26 mouse cellular contexts compared by ENCODE assay signal in the genomic region with DNA sequence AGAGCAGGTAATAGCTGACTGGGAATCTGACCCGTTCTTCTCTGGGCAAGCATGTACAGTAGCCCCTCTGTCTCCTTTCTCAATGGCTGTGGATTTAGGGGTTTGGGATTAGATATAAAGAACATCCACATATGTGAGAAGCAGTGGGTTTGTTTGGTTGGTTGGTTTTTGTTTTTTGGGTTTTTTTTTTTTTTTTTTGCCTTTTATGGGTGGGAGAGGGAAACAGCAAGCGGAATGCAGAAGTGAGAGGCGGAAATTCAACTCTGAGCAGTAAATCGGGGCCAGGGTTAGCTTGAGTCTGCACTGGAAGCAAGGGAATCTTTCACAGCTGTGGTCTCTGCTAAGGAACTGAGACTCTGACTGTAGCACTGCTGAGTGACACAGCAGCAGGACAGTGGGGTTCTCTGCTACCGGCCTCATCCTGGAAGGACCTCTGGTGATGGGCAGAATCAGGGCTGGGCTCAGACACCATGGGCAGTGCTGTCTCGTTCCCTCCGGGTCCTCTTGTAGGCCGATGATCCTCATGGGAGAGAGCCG. TPM values are rescaled to one million over a fixed set of nuclear protein-coding genes. Genes with fewer than 3 reads are reported as not detected.
DNase-seq lines count a peak whose midpoint lies in the region; ATAC-seq lines count a peak whose summit lies in the region.
"Had no signal": no experiment of that assay in that cellular context is flagged by ENCODE, and none has a peak within 500 bp of the region (broad histone marks: within the 10 kb centered on the region; RNA-seq: fewer than 3 reads in every experiment).

No protein-coding gene starts in this region.

- H3K27ac ChIP-seq in limb, embryonic 10.5 days: no peak overlapping the region
- H3K27ac ChIP-seq: embryonic facial prominence, embryonic 13.5 days; forebrain, embryonic 13.5 days; hindbrain, embryonic 10.5 days; hindbrain, postnatal 0 days; kidney, embryonic 15.5 days; midbrain, embryonic 12.5 days; neural tube, embryonic 12.5 days had no signal

- no peak overlapping the region for H3K4me3 ChIP-seq in limb, embryonic 10.5 days
- H3K4me3 ChIP-seq: embryonic facial prominence, embryonic 13.5 days; erythroblast, embryonic 14.5 days; forebrain, embryonic 13.5 days; hindbrain, embryonic 10.5 days; kidney, embryonic 15.5 days; midbrain, embryonic 12.5 days; neural tube, embryonic 12.5 days had no signal

- no peaks in the 10 kb centered on the region for H3K27me3 ChIP-seq in limb, embryonic 10.5 days (ENCODE audit: low read depth, poor library complexity, severe bottlenecking)
- H3K27me3 ChIP-seq: embryonic facial prominence, embryonic 13.5 days; forebrain, embryonic 13.5 days; kidney, embryonic 15.5 days; midbrain, embryonic 12.5 days; neural tube, embryonic 12.5 days had no signal

- peaks cover 1% of the 10 kb centered on the region for H3K4me1 ChIP-seq in limb, embryonic 10.5 days

- WGBS in limb, embryonic 10.5 days: 96% methylated on average over 9 of the region's 9 CpGs

- no peaks in the 10 kb centered on the region for H3K9me3 ChIP-seq in limb, embryonic 10.5 days (replicated peaks)
- H3K9me3 ChIP-seq: midbrain, embryonic 12.5 days; neural tube, embryonic 12.5 days had no signal

- peak; percentile 48 for DNase-seq in layer of hippocampus, adult 9-11 months
- no peak for DNase-seq in layer of hippocampus, adult 18-20 months (ENCODE audit: low spot score in 2 of 2)
- DNase-seq in brain, adult 2 months (ENCODE audit: low read depth, low spot score): peak; percentile 46
- DNase-seq in left cerebral cortex, adult 9 months (ENCODE audit: low spot score in 2 of 2): no peak
- DNase-seq in limb, embryonic 10.5 days (ENCODE audit: low spot score): no peak
- DNase-seq: adrenal gland, adult 2 months; cerebellum, adult 11 months; cerebellum, postnatal 10 days; heart, postnatal 10 days; kidney, postnatal 36 days; liver; retina, postnatal 1 day; right cerebral cortex, postnatal 4 days had no signal

- H3K36me3 ChIP-seq in limb, embryonic 10.5 days: peaks cover 97% of the 10 kb centered on the region

- ATAC-seq in megakaryocyte progenitor cell, adult 5-6 weeks (replicated peaks; ENCODE audit: poor library complexity): peak; percentile 77
- ATAC-seq in CD4-positive, CD25-positive, alpha-beta regulatory T cell, adult 4 months: no peak
- ATAC-seq: forebrain, embryonic 13.5 days; hindbrain, postnatal 0 days; intestine, embryonic 16.5 days; lung, postnatal 0 days had no signal

RNA-seq across cellular contexts. Expression of gene Nubp1, which starts 6.0 kb away (rescaled TPM):
- 10 to 100 TPM; 14.2 to 16.1 TPM for total RNA-seq in layer of hippocampus, adult 18-20 months (2021)
- 35.9 and 40.7 TPM in 2 replicates for total RNA-seq in megakaryocyte progenitor cell, adult 5-6 weeks (2015)
- total RNA-seq in megakaryocyte progenitor cell, adult 5-6 weeks (2017): 41.5 and 48.7 TPM in 2 replicates
- polyA plus RNA-seq in CD4-positive, CD25-positive, alpha-beta regulatory T cell, adult 4 months (2017; shearing (Covaris generic)): 10 to 100 TPM; 42.5 to 52.4 TPM
- 92.0 and 94.8 TPM in 2 replicates for polyA plus RNA-seq in limb, embryonic 10.5 days (2016; fragmentation: Nextera tagmentation; extraction: Ambion mirVana)

RNA-seq across cellular contexts. Expression of gene Tekt5, which starts 22.5 kb away (rescaled TPM):
- 1 to 10 TPM; 6.3 to 9.6 TPM for total RNA-seq in layer of hippocampus, adult 18-20 months (2021)
- total RNA-seq in megakaryocyte progenitor cell, adult 5-6 weeks (2015): 0.10 TPM in 1 of 2 replicates, not detected in the other
- total RNA-seq in megakaryocyte progenitor cell, adult 5-6 weeks (2017): 0.27 TPM in 1 of 2 replicates, not detected in the other
- polyA plus RNA-seq in CD4-positive, CD25-positive, alpha-beta regulatory T cell, adult 4 months (2017; shearing (Covaris generic)): not detected
- not detected in 2 replicates for polyA plus RNA-seq in limb, embryonic 10.5 days (2016; fragmentation: Nextera tagmentation; extraction: Ambion mirVana)
- total RNA-seq: adrenal gland, adult 2 months; gastrocnemius, adult 18-20 months had no signal
- polyA plus RNA-seq: adrenal gland, adult 2 months; erythroblast, embryonic 14.5 days had no signal

RNA-seq across cellular contexts. Expression of gene Tvp23a, which starts 29.4 kb away (rescaled TPM):
- total RNA-seq in layer of hippocampus, adult 18-20 months (2021): 10 to 100 TPM; 22.0 to 25.6 TPM
- total RNA-seq in megakaryocyte progenitor cell, adult 5-6 weeks (2015): not detected in 2 replicates
- total RNA-seq in megakaryocyte progenitor cell, adult 5-6 weeks (2017): 0.03 TPM in 1 of 2 replicates, not detected in the other
- polyA plus RNA-seq in CD4-positive, CD25-positive, alpha-beta regulatory T cell, adult 4 months (2017; shearing (Covaris generic)): 1 to 10 TPM; 1.4 to 1.7 TPM
- polyA plus RNA-seq in limb, embryonic 10.5 days (2016; fragmentation: Nextera tagmentation; extraction: Ambion mirVana): 15.9 and 22.7 TPM in 2 replicates
- polyA plus RNA-seq: erythroblast, embryonic 14.5 days had no signal

Comparison
In these comparisons a context has a peak if more than half of its experiments do, and no peak if none do; other contexts are left out.
1. DNase-seq: peak in layer of hippocampus, adult 9-11 months (single experiment) and brain, adult 2 months (single experiment); none in layer of hippocampus, adult 18-20 months (0 of 2), left cerebral cortex, adult 9 months (0 of 2) and limb, embryonic 10.5 days (single experiment).
2. RNA of gene Tekt5, which starts 22.5 kb away (total RNA-seq): 6.3 to 9.6 TPM in layer of hippocampus, adult 18-20 months; 0.10 to 0.27 TPM in megakaryocyte progenitor cell, adult 5-6 weeks; every median in the first group is over 4 times any median in the second.
3. RNA of gene Tvp23a, which starts 29.4 kb away (total RNA-seq): 22.0 to 25.6 TPM in layer of hippocampus, adult 18-20 months; 0.03 TPM in megakaryocyte progenitor cell, adult 5-6 weeks; every median in the first group is over 10 times any median in the second.